Mouse (Mus musculus): ENCODE measurements at regions not wholly inside any gene's neighbourhood (a gene's known extent, or its start where the extent isn't known, plus 50 kb on each side); places are given as distances from the start of the nearest gene placed in this dataset.

DNA sequence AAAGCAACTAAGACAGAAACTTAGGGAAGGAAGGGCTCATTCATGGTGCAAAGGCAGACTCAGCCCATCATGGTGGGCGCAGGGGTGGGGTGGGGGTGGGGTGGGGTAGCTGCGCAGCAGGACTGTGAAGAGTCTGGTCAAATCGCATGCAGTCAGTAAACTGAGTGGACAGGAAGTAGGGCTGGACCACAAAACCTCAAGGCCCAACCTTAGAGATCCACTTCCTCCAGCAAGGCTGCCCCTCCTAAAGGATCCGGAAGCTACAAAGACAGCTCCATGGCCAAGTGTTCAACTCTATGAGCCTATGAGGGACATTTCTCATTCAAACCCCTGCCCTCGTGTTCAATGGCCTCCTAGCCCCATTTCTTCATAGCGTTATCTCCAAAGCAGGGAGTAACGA, 292.6 kb upstream of the Stt3b start:
- DNase-seq (ENCODE audit: extremely low read depth, low read depth, low spot score): no peak
- no peaks in the 10 kb centered on the region for H3K4me1 ChIP-seq (ENCODE audit: control insufficient read depth, insufficient read depth, low read length)
- no peaks in the 10 kb centered on the region for H3K36me3 ChIP-seq (ENCODE audit: control insufficient read depth, insufficient read depth, low read length)
- TF ChIP-seq CTCF (IDR thresholded peaks at IDR 0.05; ENCODE audit: low read depth, low read length) (no peak), POLR2A (IDR thresholded peaks at IDR 0.05; ENCODE audit: extremely low read depth, insufficient read depth, low read length) (no peak)
- H3K9ac ChIP-seq (ENCODE audit: low read depth, low read length): no peak overlapping the region
- no peaks in the 10 kb centered on the region; the same call in 1 of the 2 replicates for H3K27me3 ChIP-seq (ENCODE audit: control insufficient read depth, insufficient read depth, low read length)
- H3K4me3 ChIP-seq (ENCODE audit: insufficient read depth, low read depth, low read length): no peak overlapping the region
- no peaks in the 10 kb centered on the region for H3K79me2 ChIP-seq (ENCODE audit: control insufficient read depth, insufficient read depth, low read length)
- no peak overlapping the region for H3K27ac ChIP-seq (replicated peaks; ENCODE audit: insufficient read depth, low read depth, low read length)
- 96% methylated on average over 7 of the region's 7 CpGs for whole genome bisulfite sequencing

DNA sequence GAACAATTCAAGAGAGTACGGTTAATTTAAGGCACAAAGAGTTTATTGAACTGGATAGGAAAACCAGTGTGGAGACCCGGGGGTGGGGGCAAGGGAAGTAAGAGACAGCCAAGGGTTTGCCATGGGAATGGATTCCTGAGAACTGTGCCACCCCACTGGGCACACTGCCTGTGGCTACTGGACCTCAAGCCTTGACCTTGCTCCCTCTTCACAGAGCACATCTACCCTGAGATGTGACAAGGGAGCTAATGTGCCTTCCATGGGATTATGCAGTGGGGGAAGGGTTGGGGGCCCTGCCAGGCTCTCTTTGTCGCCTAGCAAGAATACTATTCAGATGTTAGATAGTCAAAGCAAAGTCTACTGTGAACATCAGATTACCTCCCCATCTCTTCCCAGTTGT, 294.2 kb upstream of the Stt3b start:
- no peaks in the 10 kb centered on the region for H3K79me2 ChIP-seq (ENCODE audit: control insufficient read depth, insufficient read depth, low read length)

DNA sequence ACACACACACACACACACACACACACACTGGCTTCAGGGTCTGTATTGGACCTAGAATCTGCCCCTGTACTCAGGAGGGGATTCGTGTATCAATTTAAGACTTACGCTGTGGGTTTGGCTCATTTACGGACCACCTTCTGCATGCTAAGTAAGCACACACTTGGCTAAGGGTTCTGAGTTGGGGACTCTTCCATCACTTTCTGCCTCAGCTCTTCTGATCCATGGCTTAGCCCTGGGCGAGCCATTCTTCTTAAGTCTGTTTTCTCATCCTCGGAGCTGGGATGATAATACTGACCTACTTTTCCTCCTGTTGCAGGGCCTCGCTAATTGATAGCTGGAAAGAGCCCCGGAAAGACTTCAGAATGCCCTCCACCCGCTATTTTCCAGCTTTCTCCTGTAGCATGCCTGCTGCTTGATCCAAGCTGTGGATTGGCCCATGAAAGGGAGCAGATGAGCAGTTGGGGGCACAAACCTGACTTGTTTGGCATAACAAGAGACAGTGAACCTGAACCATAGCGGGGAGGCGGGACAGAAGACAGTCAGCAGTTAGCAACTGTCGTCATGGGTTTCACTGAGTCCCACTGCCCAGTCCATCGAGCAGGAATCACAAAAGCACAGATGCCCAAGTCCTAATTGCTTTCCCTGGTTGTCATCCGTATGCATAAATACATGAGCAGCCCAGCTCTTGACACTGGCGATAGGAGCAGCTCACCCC, 294.9 kb upstream of the Stt3b start:
- 93% methylated on average over 14 of the region's 14 CpGs for WGBS
- no peak for DNase-seq (ENCODE audit: extremely low read depth, low read depth, low spot score)
- no peak for TF ChIP-seq POLR2A (IDR thresholded peaks at IDR 0.05; ENCODE audit: extremely low read depth, insufficient read depth, low read length)
- TF ChIP-seq CTCF (IDR thresholded peaks at IDR 0.05; ENCODE audit: low read depth, low read length): no peak
- no peaks in the 10 kb centered on the region for H3K79me2 ChIP-seq (ENCODE audit: control insufficient read depth, insufficient read depth, low read length)
- H3K36me3 ChIP-seq (ENCODE audit: control insufficient read depth, insufficient read depth, low read length): no peaks in the 10 kb centered on the region
- H3K27ac ChIP-seq (replicated peaks; ENCODE audit: insufficient read depth, low read depth, low read length): no peak overlapping the region
- no peak overlapping the region for H3K4me3 ChIP-seq (ENCODE audit: insufficient read depth, low read depth, low read length)
- H3K4me1 ChIP-seq (ENCODE audit: control insufficient read depth, insufficient read depth, low read length): no peaks in the 10 kb centered on the region
- no peak overlapping the region for H3K9ac ChIP-seq (ENCODE audit: low read depth, low read length)
- no peaks in the 10 kb centered on the region for H3K27me3 ChIP-seq (ENCODE audit: control insufficient read depth, insufficient read depth, low read length)

More for the DNA sequence above, 294.2 kb upstream of the Stt3b start:
- Histone ChIP-seq H3K36me3 (ENCODE audit: control insufficient read depth, insufficient read depth, low read length) (no peaks in the 10 kb centered on the region), H3K9ac (ENCODE audit: low read depth, low read length) (no peak overlapping the region), H3K4me3 (ENCODE audit: insufficient read depth, low read depth, low read length) (no peak overlapping the region), H3K4me1 (ENCODE audit: control insufficient read depth, insufficient read depth, low read length) (no peaks in the 10 kb centered on the region), H3K27ac (replicated peaks; ENCODE audit: insufficient read depth, low read depth, low read length) (no peak overlapping the region), H3K27me3 (ENCODE audit: control insufficient read depth, insufficient read depth, low read length) (no peaks in the 10 kb centered on the region)
- 84% methylated on average over 3 of the region's 3 CpGs for WGBS
- TF ChIP-seq POLR2A (IDR thresholded peaks at IDR 0.05; ENCODE audit: extremely low read depth, insufficient read depth, low read length): no peak
- no peak for TF ChIP-seq CTCF (IDR thresholded peaks at IDR 0.05; ENCODE audit: low read depth, low read length)
- no peak for DNase-seq (ENCODE audit: extremely low read depth, low read depth, low spot score)

DNA sequence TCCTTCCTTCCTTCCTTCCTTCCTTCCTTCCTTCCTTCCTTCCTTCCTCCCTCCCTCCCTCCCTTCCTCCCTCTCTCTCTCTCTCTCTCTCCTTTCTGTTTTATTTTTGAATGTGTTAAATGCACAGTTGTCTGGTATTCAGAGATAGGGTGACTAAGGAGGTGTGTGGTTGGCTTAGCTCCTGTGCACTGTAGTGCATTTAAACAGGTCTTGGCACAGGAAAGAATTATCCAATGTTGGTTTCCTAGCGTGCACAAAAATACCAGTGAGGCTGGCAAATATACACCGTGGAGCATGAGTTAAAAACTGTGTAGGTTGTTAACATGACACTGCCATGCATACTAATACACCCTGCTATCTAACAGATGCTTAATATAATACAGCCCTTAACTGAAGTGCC, 297.7 kb upstream of the Stt3b start:
- no peak for DNase-seq (ENCODE audit: extremely low read depth, low read depth, low spot score)
- Histone ChIP-seq H3K9ac (ENCODE audit: low read depth, low read length) (no peak overlapping the region), H3K79me2 (ENCODE audit: control insufficient read depth, insufficient read depth, low read length) (no peaks in the 10 kb centered on the region), H3K27ac (replicated peaks; ENCODE audit: insufficient read depth, low read depth, low read length) (no peak overlapping the region), H3K27me3 (ENCODE audit: control insufficient read depth, insufficient read depth, low read length) (no peaks in the 10 kb centered on the region), H3K4me3 (ENCODE audit: insufficient read depth, low read depth, low read length) (no peak overlapping the region), H3K36me3 (ENCODE audit: control insufficient read depth, insufficient read depth, low read length) (no peaks in the 10 kb centered on the region), H3K4me1 (ENCODE audit: control insufficient read depth, insufficient read depth, low read length) (no peaks in the 10 kb centered on the region)
- TF ChIP-seq CTCF (IDR thresholded peaks at IDR 0.05; ENCODE audit: low read depth, low read length) (no peak), POLR2A (IDR thresholded peaks at IDR 0.05; ENCODE audit: extremely low read depth, insufficient read depth, low read length) (no peak)
- 83% methylated on average over 2 of the region's 2 CpGs for whole genome bisulfite sequencing

DNA sequence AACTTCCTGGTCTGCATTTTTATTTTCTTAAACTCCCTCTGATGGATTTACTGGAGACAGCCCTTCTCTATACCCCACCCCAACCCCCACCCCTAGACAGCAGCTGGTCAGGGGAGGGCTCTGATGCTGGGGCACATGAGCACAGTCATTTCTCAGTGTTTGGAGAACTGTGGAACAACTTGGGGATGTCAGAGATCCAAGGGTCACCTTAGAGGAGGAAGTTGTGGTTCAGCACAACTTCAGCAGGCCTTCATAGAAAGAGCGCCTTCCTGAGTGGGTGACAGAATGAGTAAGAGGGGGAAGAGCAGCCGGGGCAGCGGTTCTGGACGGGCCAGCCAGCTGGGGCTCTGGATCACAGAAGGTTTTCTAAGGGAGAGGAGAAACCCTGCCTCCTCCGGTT, 298.2 kb upstream of the Stt3b start:
- Histone ChIP-seq H3K27me3 (ENCODE audit: control insufficient read depth, insufficient read depth, low read length) (no peaks in the 10 kb centered on the region), H3K4me3 (ENCODE audit: insufficient read depth, low read depth, low read length) (no peak overlapping the region), H3K36me3 (ENCODE audit: control insufficient read depth, insufficient read depth, low read length) (no peaks in the 10 kb centered on the region), H3K9ac (ENCODE audit: low read depth, low read length) (no peak overlapping the region), H3K27ac (replicated peaks; ENCODE audit: insufficient read depth, low read depth, low read length) (no peak overlapping the region), H3K79me2 (ENCODE audit: control insufficient read depth, insufficient read depth, low read length) (no peaks in the 10 kb centered on the region), H3K4me1 (ENCODE audit: control insufficient read depth, insufficient read depth, low read length) (no peaks in the 10 kb centered on the region)
- 79% methylated on average over 5 of the region's 5 CpGs for WGBS
- no peak for DNase-seq (ENCODE audit: extremely low read depth, low read depth, low spot score)
- no peak for TF ChIP-seq POLR2A (IDR thresholded peaks at IDR 0.05; ENCODE audit: extremely low read depth, insufficient read depth, low read length)
- TF ChIP-seq CTCF (IDR thresholded peaks at IDR 0.05; ENCODE audit: low read depth, low read length): no peak

DNA sequence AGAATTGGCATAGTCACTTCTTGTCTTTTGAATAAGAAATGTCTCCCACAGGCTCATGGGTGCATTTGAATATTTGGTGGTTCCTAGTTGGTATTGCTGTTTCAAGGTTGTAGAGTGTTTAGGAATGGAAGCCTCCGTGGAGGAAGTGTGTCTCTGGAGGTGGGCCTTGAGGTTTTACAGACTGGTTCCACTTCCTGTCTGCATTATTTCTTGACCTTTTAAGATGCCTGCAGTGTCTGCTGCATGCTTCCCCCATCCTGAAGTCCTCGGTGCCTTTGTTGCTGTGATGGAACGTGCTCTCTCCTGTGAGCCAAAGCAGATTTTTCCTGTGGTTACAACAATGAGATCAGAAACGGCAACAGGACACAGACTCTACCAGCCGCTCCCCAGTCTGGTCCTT, 299.4 kb upstream of the Gadl1 start:
- Histone ChIP-seq H3K36me3 (ENCODE audit: control insufficient read depth, insufficient read depth, low read length) (no peaks in the 10 kb centered on the region), H3K4me1 (ENCODE audit: control insufficient read depth, insufficient read depth, low read length) (no peaks in the 10 kb centered on the region), H3K27ac (replicated peaks; ENCODE audit: insufficient read depth, low read depth, low read length) (no peak overlapping the region), H3K4me3 (ENCODE audit: insufficient read depth, low read depth, low read length) (no peak overlapping the region), H3K27me3 (ENCODE audit: control insufficient read depth, insufficient read depth, low read length) (no peaks in the 10 kb centered on the region), H3K79me2 (ENCODE audit: control insufficient read depth, insufficient read depth, low read length) (no peaks in the 10 kb centered on the region), H3K9ac (ENCODE audit: low read depth, low read length) (no peak overlapping the region)
- DNase-seq (ENCODE audit: extremely low read depth, low read depth, low spot score): no peak
- TF ChIP-seq CTCF (IDR thresholded peaks at IDR 0.05; ENCODE audit: low read depth, low read length) (no peak), POLR2A (IDR thresholded peaks at IDR 0.05; ENCODE audit: extremely low read depth, insufficient read depth, low read length) (no peak)
- WGBS: 83% methylated on average over 5 of the region's 5 CpGs
